Comparison of ENCODE assay signal across 30 mouse cellular contexts in the genomic region with DNA sequence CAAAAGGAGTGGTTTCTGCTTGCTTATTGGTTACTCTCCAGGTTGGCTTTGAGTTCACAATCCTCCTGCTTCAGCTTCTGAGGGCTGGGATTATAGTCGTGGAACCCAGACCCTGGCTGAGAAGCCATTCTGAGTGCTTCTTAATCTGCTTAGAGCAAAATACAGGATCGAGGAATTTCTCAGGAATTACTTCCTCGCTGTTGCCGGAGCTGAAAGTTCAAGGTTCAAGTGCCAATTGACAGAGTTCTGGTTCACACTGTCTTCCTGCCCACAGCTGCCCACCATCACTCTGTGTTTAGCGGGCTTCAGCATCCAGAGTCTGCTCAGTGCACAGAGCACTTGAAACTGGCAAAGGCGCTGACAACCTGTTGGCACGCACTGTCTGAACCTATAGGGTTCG. TPM values are rescaled to one million over a fixed set of nuclear protein-coding genes. Genes with fewer than 3 reads are reported as not detected.
DNase-seq lines count a peak whose midpoint lies in the region; ATAC-seq and TF ChIP-seq lines count a peak whose summit lies in the region.
"Had no signal": no experiment of that assay in that cellular context is flagged by ENCODE, and none has a peak within 500 bp of the region (broad histone marks: within the 10 kb centered on the region; RNA-seq: fewer than 3 reads in every experiment).

No protein-coding gene starts in this region.

- no peak overlapping the region for H3K4me2 ChIP-seq in intestine, embryonic 15.5 days (replicated peaks)
- H3K4me2 ChIP-seq in intestine, postnatal 0 days (replicated peaks; ENCODE audit: low read depth): no peak overlapping the region
- H3K4me2 ChIP-seq in kidney, embryonic 15.5 days: no peak overlapping the region
- no peak overlapping the region for H3K4me2 ChIP-seq in kidney, embryonic 16.5 days (replicated peaks; ENCODE audit: low read depth, low read length)
- no peak overlapping the region for H3K4me2 ChIP-seq in intestine, embryonic 16.5 days (ENCODE audit: low read depth, low read length)
- H3K4me2 ChIP-seq: embryonic facial prominence, embryonic 13.5 days; embryonic facial prominence, embryonic 15.5 days; forebrain, embryonic 12.5 days had no signal

- H3K27ac ChIP-seq in intestine, embryonic 15.5 days: no peak overlapping the region
- no peak overlapping the region for H3K27ac ChIP-seq in intestine, postnatal 0 days (ENCODE audit: low read depth, low read length)
- H3K27ac ChIP-seq in kidney, embryonic 15.5 days: no peak overlapping the region
- H3K27ac ChIP-seq in kidney, embryonic 16.5 days (ENCODE audit: low read length): no peak overlapping the region
- no peak overlapping the region for H3K27ac ChIP-seq in intestine, embryonic 16.5 days (ENCODE audit: low read length)
- H3K27ac ChIP-seq: embryonic facial prominence, embryonic 13.5 days; embryonic facial prominence, embryonic 15.5 days; forebrain, embryonic 10.5 days; forebrain, embryonic 12.5 days had no signal

- H3K4me1 ChIP-seq in intestine, embryonic 15.5 days (replicated peaks): 0 out of 2 replicates have a peak, but pooled peaks cover 2% of the 10 kb centered on the region
- H3K4me1 ChIP-seq in intestine, postnatal 0 days (replicated peaks; ENCODE audit: control insufficient read depth, insufficient read depth, low read length): no peaks in the 10 kb centered on the region
- peaks cover 8% of the 10 kb centered on the region; the same call in 1 of the 2 replicates for H3K4me1 ChIP-seq in kidney, embryonic 15.5 days
- no peaks in the 10 kb centered on the region for H3K4me1 ChIP-seq in kidney, embryonic 16.5 days (ENCODE audit: insufficient read depth, low read length)
- H3K4me1 ChIP-seq in intestine, embryonic 16.5 days (ENCODE audit: control insufficient read depth, insufficient read depth, low read length): peaks cover 2% of the 10 kb centered on the region; the same call in 1 of the 2 replicates
- H3K4me1 ChIP-seq: embryonic facial prominence, embryonic 15.5 days had no signal

- H3K27me3 ChIP-seq in intestine, embryonic 15.5 days (replicated peaks): no peaks in the 10 kb centered on the region
- no peaks in the 10 kb centered on the region for H3K27me3 ChIP-seq in intestine, postnatal 0 days (replicated peaks; ENCODE audit: control insufficient read depth, insufficient read depth, low read length)
- no peaks in the 10 kb centered on the region for H3K27me3 ChIP-seq in kidney, embryonic 15.5 days
- H3K27me3 ChIP-seq in kidney, embryonic 16.5 days (ENCODE audit: insufficient read depth, low read length): no peaks in the 10 kb centered on the region
- H3K27me3 ChIP-seq in intestine, embryonic 16.5 days (replicated peaks; ENCODE audit: control insufficient read depth, insufficient read depth, low read length): no peaks in the 10 kb centered on the region
- H3K27me3 ChIP-seq: embryonic facial prominence, embryonic 13.5 days; embryonic facial prominence, embryonic 15.5 days; Patski had no signal

- 57% methylated on average over 8 of the region's 8 CpGs for WGBS in intestine, embryonic 15.5 days
- 49% methylated on average over 8 of the region's 8 CpGs for WGBS in intestine, postnatal 0 days
- 80% methylated on average over 8 of the region's 8 CpGs for WGBS in kidney, embryonic 15.5 days
- 77% methylated on average over 8 of the region's 8 CpGs for WGBS in kidney, embryonic 16.5 days
- 57% methylated on average over 8 of the region's 8 CpGs for WGBS in intestine, embryonic 16.5 days

- no peak overlapping the region for H3K9ac ChIP-seq in intestine, embryonic 15.5 days
- no peak overlapping the region for H3K9ac ChIP-seq in intestine, postnatal 0 days (ENCODE audit: low read depth, low read length)
- no peak overlapping the region for H3K9ac ChIP-seq in kidney, embryonic 15.5 days
- no peak overlapping the region for H3K9ac ChIP-seq in kidney, embryonic 16.5 days (replicated peaks; ENCODE audit: low read length)
- no peak overlapping the region for H3K9ac ChIP-seq in intestine, embryonic 16.5 days (ENCODE audit: low read depth, low read length)
- H3K9ac ChIP-seq: embryonic facial prominence, embryonic 13.5 days; embryonic facial prominence, embryonic 15.5 days; forebrain, embryonic 12.5 days had no signal

- no peak overlapping the region for H3K4me3 ChIP-seq in intestine, embryonic 15.5 days (replicated peaks)
- H3K4me3 ChIP-seq in intestine, postnatal 0 days (ENCODE audit: low read depth, low read length): no peak overlapping the region
- no peak overlapping the region for H3K4me3 ChIP-seq in kidney, embryonic 15.5 days (replicated peaks)
- H3K4me3 ChIP-seq in kidney, embryonic 16.5 days (ENCODE audit: low read length): no peak overlapping the region
- H3K4me3 ChIP-seq in intestine, embryonic 16.5 days (ENCODE audit: low read length): no peak overlapping the region
- H3K4me3 ChIP-seq: embryonic facial prominence, embryonic 13.5 days; embryonic facial prominence, embryonic 15.5 days; erythroblast, embryonic 14.5 days; forebrain, embryonic 10.5 days; forebrain, embryonic 12.5 days had no signal

- H3K9me3 ChIP-seq in intestine, embryonic 15.5 days: no peaks in the 10 kb centered on the region
- no peaks in the 10 kb centered on the region for H3K9me3 ChIP-seq in intestine, postnatal 0 days (ENCODE audit: control insufficient read depth)
- H3K9me3 ChIP-seq in kidney, embryonic 15.5 days (replicated peaks): no peaks in the 10 kb centered on the region
- H3K9me3 ChIP-seq in kidney, embryonic 16.5 days (ENCODE audit: low read length): no peaks in the 10 kb centered on the region
- no peaks in the 10 kb centered on the region for H3K9me3 ChIP-seq in intestine, embryonic 16.5 days (ENCODE audit: control insufficient read depth, low read length)
- H3K9me3 ChIP-seq: embryonic facial prominence, embryonic 13.5 days; embryonic facial prominence, embryonic 15.5 days; forebrain, embryonic 10.5 days; forebrain, embryonic 12.5 days; G1E had no signal

- no peaks in the 10 kb centered on the region for H3K36me3 ChIP-seq in intestine, embryonic 15.5 days
- no peaks in the 10 kb centered on the region for H3K36me3 ChIP-seq in intestine, postnatal 0 days (ENCODE audit: control insufficient read depth, insufficient read depth)
- no peaks in the 10 kb centered on the region for H3K36me3 ChIP-seq in kidney, embryonic 15.5 days
- H3K36me3 ChIP-seq in kidney, embryonic 16.5 days (ENCODE audit: insufficient read depth, low read length): no peaks in the 10 kb centered on the region
- H3K36me3 ChIP-seq in intestine, embryonic 16.5 days (ENCODE audit: control insufficient read depth, insufficient read depth, low read length): no peaks in the 10 kb centered on the region
- H3K36me3 ChIP-seq: embryonic facial prominence, embryonic 13.5 days; embryonic facial prominence, embryonic 15.5 days; forebrain, embryonic 10.5 days; forebrain, embryonic 12.5 days; G1E had no signal

- DNase-seq in kidney, adult 18-20 months: peak; percentile 40
- peak; percentile 77 for DNase-seq in kidney, adult 9 months
- no peak for DNase-seq in embryo, embryonic 10 days (ENCODE audit: low spot score)
- DNase-seq: adrenal gland, adult 8-10 months; adrenal gland, postnatal 14 days; adrenal gland, postnatal 36 days; B cell, adult 2 months; cerebellum, adult 11-12 months; cerebellum, adult 2 months; cerebellum, adult 9-10 months; cerebellum, postnatal 10 days; cerebellum, postnatal 25 days; embryo, embryonic 11 days had no signal

- ATAC-seq in intestine, embryonic 15.5 days: peak; percentile 41; the same call in 1 of the 2 replicates
- no peak for ATAC-seq in intestine, postnatal 0 days
- ATAC-seq in kidney, embryonic 15.5 days (replicated peaks; ENCODE audit: low FRiP score): no peak
- no peak for ATAC-seq in kidney, embryonic 16.5 days (ENCODE audit: low FRiP score, low TSS enrichment)
- peak; percentile 54 for ATAC-seq in intestine, embryonic 16.5 days
- ATAC-seq: activated CD4-positive, CD25-positive, alpha-beta regulatory T cell, adult 4 months; CD4-positive, CD25-positive, alpha-beta regulatory T cell, adult 4 months; forebrain, embryonic 14.5 days; Patski had no signal

- TF ChIP-seq CTCF in intestine, postnatal 0 days (IDR thresholded peaks at IDR 0.05; ENCODE audit: low read depth): no peak

RNA-seq across cellular contexts. Expression of gene Pdxk, which starts 10.0 kb away (rescaled TPM):
- 23.4 and 26.7 TPM in 2 replicates for polyA plus RNA-seq in intestine, embryonic 15.5 days (2015; fragmentation: Nextera tagmentation; extraction: Ambion mirVana)
- polyA plus RNA-seq in intestine, postnatal 0 days (2015; fragmentation: Nextera tagmentation; extraction: Ambion mirVana): 22.8 and 26.5 TPM in 2 replicates
- 17.2 and 20.4 TPM in 2 replicates for polyA plus RNA-seq in kidney, embryonic 15.5 days (2015; fragmentation: Nextera tagmentation; extraction: Ambion mirVana)
- 28.4 and 29.8 TPM in 2 replicates for polyA plus RNA-seq in kidney, embryonic 16.5 days (2015; fragmentation: Nextera tagmentation; extraction: Ambion mirVana)
- 35.9 and 39.9 TPM in 2 replicates for polyA plus RNA-seq in intestine, embryonic 16.5 days (2015; fragmentation: Nextera tagmentation; extraction: Ambion mirVana)

RNA-seq across cellular contexts. Expression of gene Olfr1358, which starts 42.5 kb away (rescaled TPM):
- not detected in 2 replicates for polyA plus RNA-seq in intestine, embryonic 15.5 days (2015; fragmentation: Nextera tagmentation; extraction: Ambion mirVana)
- polyA plus RNA-seq in intestine, postnatal 0 days (2015; fragmentation: Nextera tagmentation; extraction: Ambion mirVana): not detected in 2 replicates
- not detected in 2 replicates for polyA plus RNA-seq in kidney, embryonic 15.5 days (2015; fragmentation: Nextera tagmentation; extraction: Ambion mirVana)
- polyA plus RNA-seq in kidney, embryonic 16.5 days (2015; fragmentation: Nextera tagmentation; extraction: Ambion mirVana): not detected in 2 replicates
- not detected in 2 replicates for polyA plus RNA-seq in intestine, embryonic 16.5 days (2015; fragmentation: Nextera tagmentation; extraction: Ambion mirVana)
- polyA plus RNA-seq: activated CD4-positive, CD25-positive, alpha-beta regulatory T cell, adult 4 months; CD4-positive, CD25-positive, alpha-beta regulatory T cell, adult 4 months; cerebellum, adult 2 months; cortical plate, adult 2 months; embryonic facial prominence, embryonic 11.5 days; embryonic facial prominence, embryonic 13.5 days; embryonic facial prominence, embryonic 15.5 days; erythroblast, embryonic 14.5 days; forebrain, embryonic 10.5 days; forebrain, embryonic 12.5 days; forebrain, embryonic 14.5 days; G1E; Patski had no signal

RNA-seq across cellular contexts. Expression of gene Cstb, which starts 49.3 kb away (rescaled TPM):
- 270 and 290 TPM in 2 replicates for polyA plus RNA-seq in intestine, embryonic 15.5 days (2015; fragmentation: Nextera tagmentation; extraction: Ambion mirVana)
- 1,208 and 1,296 TPM in 2 replicates for polyA plus RNA-seq in intestine, postnatal 0 days (2015; fragmentation: Nextera tagmentation; extraction: Ambion mirVana)
- polyA plus RNA-seq in kidney, embryonic 15.5 days (2015; fragmentation: Nextera tagmentation; extraction: Ambion mirVana): 182 and 209 TPM in 2 replicates
- polyA plus RNA-seq in kidney, embryonic 16.5 days (2015; fragmentation: Nextera tagmentation; extraction: Ambion mirVana): 191 and 193 TPM in 2 replicates
- 288 and 325 TPM in 2 replicates for polyA plus RNA-seq in intestine, embryonic 16.5 days (2015; fragmentation: Nextera tagmentation; extraction: Ambion mirVana)

Comparison
In these comparisons a context has a peak if more than half of its experiments do, and no peak if none do; other contexts are left out.
1. ATAC-seq: peak in intestine, embryonic 15.5 days (single experiment) and intestine, embryonic 16.5 days (single experiment); none in intestine, postnatal 0 days (single experiment), kidney, embryonic 15.5 days (single experiment) and kidney, embryonic 16.5 days (single experiment).